Mouse (Mus musculus) urinary bladder, postnatal 0 days (tissue): Measurements from ENCODE around the gene Suv39h1. TPM values are rescaled to one million over a fixed set of nuclear protein-coding genes. Genes with fewer than 3 reads are reported as not detected.

Experiments
- polyA plus RNA-seq: library from polyadenylated mRNA; unstranded; fragments of >200 nt; fragmentation: Nextera tagmentation; extraction: Ambion mirVana; gene quantifications from 2 replicates; pipeline ENCODE4 v1.2.1, GENCODE M21; 2015

Gene Suv39h1
- polyA plus RNA-seq = 13.4 and 15.2 TPM in 2 replicates

GRCm38 (mm10) chrX:8074430-8075014 lies at the start of gene Suv39h1:
Gene Suv39h1, minus strand, starts transcription at chrX:8074760.

GRCm38 (mm10) chrX:8090346-8090953 lies 15.9 kb upstream of the Suv39h1 start, which contains the start of gene Was:
Gene Was, minus strand, starts transcription at chrX:8090498.

GRCm38 (mm10) chrX:8018286-8018685 lies 56.3 kb downstream of the Suv39h1 start, which contains the start of gene Glod5:
Gene Glod5, minus strand, starts transcription at chrX:8018492.

Other genes with a start within 250 kb of the Suv39h1 start
- 23.4 and 24.7 TPM in 2 replicates for gene Otud5, start 233.4 kb downstream of the Suv39h1 start, polyA plus RNA-seq
- gene Pim2, start 196.5 kb downstream of the Suv39h1 start, polyA plus RNA-seq = 4.7 and 5.1 TPM in 2 replicates
- 33.6 and 37.9 TPM in 2 replicates for gene Slc35a2, start 190.7 kb downstream of the Suv39h1 start, polyA plus RNA-seq
- gene Pqbp1, start 175.5 kb downstream of the Suv39h1 start, polyA plus RNA-seq = 64.1 and 69.9 TPM in 2 replicates
- gene Timm17b, start 175.4 kb downstream of the Suv39h1 start, polyA plus RNA-seq = 98.1 and 101 TPM in 2 replicates
- gene Gm10491, start 166.9 kb downstream of the Suv39h1 start, polyA plus RNA-seq = not detected in 2 replicates
- gene Gm10490, start 165.2 kb downstream of the Suv39h1 start, polyA plus RNA-seq = not detected in 2 replicates
- gene Pcsk1n, start 154.9 kb downstream of the Suv39h1 start, polyA plus RNA-seq = 0.71 and 0.74 TPM in 2 replicates
- gene Eras, start 146.2 kb downstream of the Suv39h1 start, polyA plus RNA-seq = not detected in 2 replicates
- 9.2 and 9.7 TPM in 2 replicates for gene Hdac6, start 126.9 kb downstream of the Suv39h1 start, polyA plus RNA-seq
- 0.19 and 0.42 TPM in 2 replicates for gene Gata1, start 96.7 kb downstream of the Suv39h1 start, polyA plus RNA-seq
- gene Glod5, start 56.3 kb downstream of the Suv39h1 start, polyA plus RNA-seq = not detected in 2 replicates
- 0.46 and 0.93 TPM in 2 replicates for gene Was, start 15.7 kb upstream of the Suv39h1 start, polyA plus RNA-seq
- 20.9 and 21.7 TPM in 2 replicates for gene Wdr13, start 58.1 kb upstream of the Suv39h1 start, polyA plus RNA-seq
- gene Rbm3, start 71.1 kb upstream of the Suv39h1 start, polyA plus RNA-seq = 526 and 612 TPM in 2 replicates
- gene Tbc1d25, start 101.4 kb upstream of the Suv39h1 start, polyA plus RNA-seq = 7.1 and 7.2 TPM in 2 replicates
- gene Ebp, start 118.8 kb upstream of the Suv39h1 start, polyA plus RNA-seq = 37.5 and 39.9 TPM in 2 replicates
- gene Porcn, start 131.8 kb upstream of the Suv39h1 start, polyA plus RNA-seq = 17.8 and 20.1 TPM in 2 replicates
- gene Ftsj1, start 177.6 kb upstream of the Suv39h1 start, polyA plus RNA-seq = 20.0 and 21.2 TPM in 2 replicates
- 3.0 and 3.7 TPM in 2 replicates for gene Slc38a5, start 196.4 kb upstream of the Suv39h1 start, polyA plus RNA-seq